Mouse (Mus musculus): Measurements from ENCODE around the gene Abl1. TPM values are rescaled to one million over a fixed set of nuclear protein-coding genes. Genes with fewer than 3 reads are reported as not detected.

Gene Abl1
- polyA plus RNA-seq, 1 experiment from 2014 or later, result 70.5 TPM

DNA sequence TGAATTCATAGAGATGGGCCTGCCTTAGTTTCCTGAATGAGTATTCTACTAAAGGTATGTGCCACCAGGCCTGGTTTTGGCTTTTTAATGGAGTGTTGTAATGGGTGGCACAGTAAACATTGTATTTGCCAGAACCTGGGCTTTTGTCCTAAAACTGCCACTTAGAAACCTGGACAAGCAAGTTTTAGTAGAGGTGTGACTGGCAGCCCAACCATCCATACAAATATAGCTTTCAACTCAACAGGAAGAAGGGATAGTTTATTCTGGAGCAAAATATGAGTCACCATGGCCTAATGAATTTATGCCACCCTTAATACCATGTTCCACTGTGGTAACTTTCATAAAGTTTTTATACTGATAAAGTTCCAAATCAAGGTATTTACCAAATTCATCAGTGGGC, 15.1 kb downstream of the Abl1 start:
- Histone ChIP-seq H3K9me3 (replicated peaks) (no peaks in the 10 kb centered on the region), H3K4me1 (no peaks in the 10 kb centered on the region), H3K27me3 (ENCODE audit: low read depth, poor library complexity, severe bottlenecking) (no peaks in the 10 kb centered on the region), H3K27ac (no peak overlapping the region), H3K4me3 (no peak overlapping the region), H3K36me3 (peaks cover 47% of the 10 kb centered on the region)
- no peak for DNase-seq (ENCODE audit: low spot score)

DNA sequence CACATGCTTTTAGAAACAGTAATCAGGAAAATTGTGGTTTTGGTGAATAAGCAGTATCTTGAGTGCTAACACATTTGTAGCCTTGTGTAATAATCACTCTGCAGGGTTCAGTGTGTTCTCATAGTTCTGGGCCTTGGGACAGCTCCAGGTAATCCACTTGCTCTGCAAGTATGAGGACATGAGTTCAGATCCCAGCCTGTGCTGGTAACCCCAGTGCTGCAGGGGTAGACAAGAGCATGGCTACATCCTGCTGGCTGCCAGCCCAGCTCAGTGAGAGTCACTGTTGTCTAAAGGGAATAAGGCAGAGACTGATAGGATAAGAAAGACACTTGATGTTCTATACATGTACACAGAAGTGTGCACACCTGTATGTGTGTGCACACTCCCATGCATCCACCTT, 17.7 kb downstream of the Abl1 start:
- Histone ChIP-seq H3K27ac (no peak overlapping the region), H3K27me3 (ENCODE audit: low read depth, poor library complexity, severe bottlenecking) (no peaks in the 10 kb centered on the region), H3K4me3 (no peak overlapping the region), H3K4me1 (no peaks in the 10 kb centered on the region), H3K9me3 (replicated peaks) (no peaks in the 10 kb centered on the region), H3K36me3 (peaks cover 32% of the 10 kb centered on the region)
- DNase-seq (ENCODE audit: low spot score), result no peak

- Histone ChIP-seq H3K27ac (no peak overlapping the region), H3K4me3 (no peak overlapping the region), H3K9me3 (replicated peaks) (no peaks in the 10 kb centered on the region), H3K27me3 (ENCODE audit: low read depth, poor library complexity, severe bottlenecking) (no peaks in the 10 kb centered on the region), H3K4me1 (no peaks in the 10 kb centered on the region), H3K36me3 (peaks cover 35% of the 10 kb centered on the region)
- no peak for DNase-seq (ENCODE audit: low spot score)
- 65% methylated on average over 2 of the region's 2 CpGs for WGBS
Measured at GRCm38 (mm10) chr2:31706531-31706930, 18.4 kb downstream of the Abl1 start.

- Histone ChIP-seq H3K4me3 (no peak overlapping the region), H3K27me3 (ENCODE audit: low read depth, poor library complexity, severe bottlenecking) (no peaks in the 10 kb centered on the region), H3K4me1 (no peaks in the 10 kb centered on the region), H3K36me3 (peaks cover 26% of the 10 kb centered on the region), H3K9me3 (replicated peaks) (no peaks in the 10 kb centered on the region), H3K27ac (no peak overlapping the region)
- DNase-seq (ENCODE audit: low spot score), result no peak
- 85% methylated on average over 2 of the region's 2 CpGs for WGBS
Measured at GRCm38 (mm10) chr2:31712716-31713115, 24.5 kb downstream of the Abl1 start.

- Histone ChIP-seq H3K9me3 (replicated peaks) (no peaks in the 10 kb centered on the region), H3K4me3 (no peak overlapping the region)
- WGBS, result 84% methylated on average over 3 of the region's 3 CpGs
Measured at GRCm38 (mm10) chr2:31713813-31714212, 25.6 kb downstream of the Abl1 start.

DNA sequence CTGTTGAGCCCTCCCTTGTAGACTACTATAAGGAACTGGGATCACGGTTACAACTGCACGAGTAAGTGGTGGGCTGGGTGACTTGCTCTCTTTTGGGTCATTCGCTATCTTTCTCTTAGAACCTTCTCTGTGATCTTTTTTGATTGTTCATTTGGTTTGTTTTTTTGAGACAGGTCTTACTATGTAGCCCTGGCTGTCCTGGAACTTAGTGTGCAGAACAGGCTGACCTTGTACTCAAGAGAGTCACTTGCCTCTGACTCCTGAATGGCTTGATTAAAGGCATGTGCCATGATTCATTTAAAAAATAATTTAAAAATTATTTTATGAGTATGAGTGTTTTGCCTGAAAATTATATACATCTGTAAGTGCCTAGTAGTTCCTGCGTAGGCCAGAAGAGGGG, 26.6 kb downstream of the Abl1 start:
- peaks cover 20% of the 10 kb centered on the region for H3K36me3 ChIP-seq
- no peaks in the 10 kb centered on the region for H3K27me3 ChIP-seq (ENCODE audit: low read depth, poor library complexity, severe bottlenecking)
- no peaks in the 10 kb centered on the region for H3K9me3 ChIP-seq (replicated peaks)
- H3K4me1 ChIP-seq, result no peaks in the 10 kb centered on the region
- no peak overlapping the region for H3K4me3 ChIP-seq
- 94% methylated on average over 4 of the region's 4 CpGs for WGBS
- H3K27ac ChIP-seq, result no peak overlapping the region
- no peak for DNase-seq (ENCODE audit: low spot score)

More at GRCm38 (mm10) chr2:31713813-31714212, 25.6 kb downstream of the Abl1 start:
- Histone ChIP-seq H3K4me1 (no peaks in the 10 kb centered on the region), H3K36me3 (peaks cover 20% of the 10 kb centered on the region), H3K27me3 (ENCODE audit: low read depth, poor library complexity, severe bottlenecking) (no peaks in the 10 kb centered on the region), H3K27ac (no peak overlapping the region)
- no peak for DNase-seq (ENCODE audit: low spot score)

DNA sequence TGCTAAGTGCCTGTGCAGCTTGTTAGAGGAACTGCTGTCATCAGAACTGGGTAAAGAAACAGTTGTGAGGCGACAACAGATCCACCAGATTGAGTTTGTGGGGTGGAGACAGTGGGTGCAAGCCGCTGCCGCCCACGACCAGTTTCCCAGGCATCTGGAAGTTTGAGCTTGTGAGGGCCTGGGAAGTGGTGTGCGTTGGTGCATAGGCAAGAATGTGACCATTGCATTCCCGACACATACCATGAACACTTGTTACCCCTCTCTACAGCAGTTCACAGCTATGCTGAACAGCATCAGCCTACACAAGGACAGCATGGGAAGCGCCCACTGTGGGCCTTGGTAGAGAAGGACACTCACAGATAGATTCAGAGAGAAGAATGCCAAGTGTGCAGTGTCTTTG, 27.8 kb downstream of the Abl1 start:
- no peaks in the 10 kb centered on the region for H3K27me3 ChIP-seq (ENCODE audit: low read depth, poor library complexity, severe bottlenecking)
- H3K4me1 ChIP-seq, result no peaks in the 10 kb centered on the region
- WGBS, result 94% methylated on average over 7 of the region's 7 CpGs
- peaks cover 19% of the 10 kb centered on the region for H3K36me3 ChIP-seq
- DNase-seq (ENCODE audit: low spot score), result no peak
- H3K9me3 ChIP-seq (replicated peaks), result no peaks in the 10 kb centered on the region
- no peak overlapping the region for H3K4me3 ChIP-seq
- no peak overlapping the region for H3K27ac ChIP-seq

DNA sequence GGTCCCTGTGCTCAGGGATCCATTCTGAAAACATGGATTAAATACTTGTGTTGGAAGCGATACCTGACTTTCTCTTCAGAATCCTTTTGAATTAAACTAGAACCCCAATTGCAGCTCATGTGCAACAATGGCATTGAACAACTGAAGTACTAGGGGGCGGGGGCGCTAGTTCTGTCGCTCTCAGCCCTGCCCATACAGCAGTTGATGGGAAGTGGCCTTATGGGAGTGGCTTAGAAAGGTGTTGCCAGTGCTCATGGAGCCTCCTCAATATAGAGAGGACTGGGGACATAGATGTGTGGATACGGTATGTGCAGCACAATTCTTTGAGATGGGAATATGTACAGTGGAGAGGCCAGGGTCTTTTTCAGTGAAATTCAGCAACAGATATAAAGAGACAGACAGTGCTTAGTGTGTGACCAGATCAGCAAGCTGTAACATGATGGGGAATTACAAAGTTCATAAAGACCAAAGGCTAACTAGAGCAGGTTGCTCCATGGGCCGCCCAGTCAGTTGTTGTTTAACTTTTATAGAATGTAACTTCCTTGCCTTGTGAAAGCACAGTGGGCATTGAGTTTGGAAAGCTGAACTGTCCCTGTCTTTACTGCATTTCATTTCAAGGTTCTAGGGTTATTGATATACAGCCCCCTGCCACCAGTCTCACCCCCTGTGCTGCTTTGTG, 31.2 kb downstream of the Abl1 start:
- Histone ChIP-seq H3K27me3 (ENCODE audit: low read depth, poor library complexity, severe bottlenecking) (no peaks in the 10 kb centered on the region), H3K27ac (no peak overlapping the region), H3K4me1 (no peaks in the 10 kb centered on the region), H3K36me3 (no peaks in the 10 kb centered on the region; the same call in 1 of the 2 replicates), H3K4me3 (no peak overlapping the region), H3K9me3 (replicated peaks) (no peaks in the 10 kb centered on the region)
- DNase-seq (ENCODE audit: low spot score), result no peak
- WGBS, result 83% methylated on average over 6 of the region's 6 CpGs

GRCm38 (mm10) chr2:31719944-31720343, 31.8 kb downstream of the Abl1 start:
- H3K9me3 ChIP-seq (replicated peaks), result no peaks in the 10 kb centered on the region
- no peak overlapping the region for H3K4me3 ChIP-seq
- H3K27ac ChIP-seq, result no peak overlapping the region
- H3K27me3 ChIP-seq (ENCODE audit: low read depth, poor library complexity, severe bottlenecking), result no peaks in the 10 kb centered on the region
- no peaks in the 10 kb centered on the region for H3K4me1 ChIP-seq
- no peak for DNase-seq (ENCODE audit: low spot score)
- 85% methylated on average over 2 of the region's 2 CpGs for WGBS
- H3K36me3 ChIP-seq, result no peaks in the 10 kb centered on the region; the same call in 1 of the 2 replicates

DNA sequence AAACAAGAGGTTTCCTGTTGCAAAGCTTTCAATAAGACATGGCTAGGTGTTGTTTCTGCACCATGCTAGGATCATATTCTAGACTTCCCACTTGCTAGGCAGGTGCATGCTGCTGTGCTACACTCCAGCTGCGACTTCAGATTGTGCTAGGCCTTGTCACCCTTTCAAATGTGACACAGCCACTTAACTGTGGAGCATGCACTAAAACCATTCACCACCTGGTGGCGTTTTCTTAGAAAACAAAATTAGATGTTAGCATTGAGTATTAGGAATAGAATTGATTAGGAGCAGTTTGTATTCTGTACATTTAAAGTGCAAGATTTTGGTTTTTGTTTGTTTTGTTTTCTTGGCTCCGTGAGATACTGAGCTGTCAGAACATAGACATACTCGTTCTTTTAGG, 32.6 kb downstream of the Abl1 start:
- no peak overlapping the region for H3K27ac ChIP-seq
- no peaks in the 10 kb centered on the region for H3K4me1 ChIP-seq
- no peak overlapping the region for H3K4me3 ChIP-seq
- DNase-seq (ENCODE audit: low spot score), result no peak
- WGBS, result 66% methylated on average over 4 of the region's 4 CpGs
- no peaks in the 10 kb centered on the region for H3K27me3 ChIP-seq (ENCODE audit: low read depth, poor library complexity, severe bottlenecking)
- H3K9me3 ChIP-seq (replicated peaks), result no peaks in the 10 kb centered on the region
- no peaks in the 10 kb centered on the region for H3K36me3 ChIP-seq

- no peaks in the 10 kb centered on the region for H3K27me3 ChIP-seq (ENCODE audit: low read depth, poor library complexity, severe bottlenecking)
- H3K27ac ChIP-seq, result no peak overlapping the region
- no peak for DNase-seq (ENCODE audit: low spot score)
- WGBS, result 93% methylated on average over 7 of the region's 7 CpGs
- no peaks in the 10 kb centered on the region for H3K9me3 ChIP-seq (replicated peaks)
- peaks cover 8% of the 10 kb centered on the region for H3K4me1 ChIP-seq
- no peak overlapping the region for H3K4me3 ChIP-seq
- 0 out of 2 replicates have a peak, but pooled peaks cover 4% of the 10 kb centered on the region for H3K36me3 ChIP-seq
Measured at GRCm38 (mm10) chr2:31724730-31725490, 36.7 kb downstream of the Abl1 start.

DNA sequence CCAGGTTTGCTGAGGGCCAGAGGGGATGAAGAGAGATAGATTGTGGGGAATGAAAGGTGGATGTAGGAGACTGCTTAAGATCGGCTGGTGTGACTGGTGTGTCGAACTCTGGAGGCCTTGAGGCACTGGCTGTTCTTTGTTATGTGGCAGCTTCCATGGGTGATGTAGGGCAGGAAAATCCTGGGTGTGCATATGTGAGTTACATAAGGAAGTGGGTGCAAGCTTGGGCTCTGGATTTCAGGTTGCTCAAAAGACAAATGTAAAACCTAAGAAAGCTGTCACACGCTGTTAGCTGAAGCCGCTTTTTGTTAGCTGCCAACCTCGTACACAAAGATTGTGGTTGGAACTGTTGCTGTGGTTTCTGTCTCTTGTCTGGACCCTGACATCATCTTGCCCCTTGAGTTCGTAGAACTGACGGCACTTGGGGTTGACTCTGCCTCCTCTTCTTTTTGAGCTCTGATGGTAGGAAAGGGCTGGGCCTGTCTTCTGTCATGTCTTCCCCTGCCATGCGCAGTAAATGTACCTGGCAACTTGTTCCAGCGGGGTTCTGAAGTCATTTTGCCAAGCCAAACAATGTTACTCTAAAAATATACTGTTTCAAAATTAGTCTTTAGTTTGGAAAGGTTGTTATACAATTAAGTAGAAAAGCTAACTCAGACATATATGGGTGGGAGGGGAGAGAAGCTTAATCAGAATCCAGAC, 39.6 kb downstream of the Abl1 start:
- H3K27ac ChIP-seq, result no peak overlapping the region
- H3K27me3 ChIP-seq (ENCODE audit: low read depth, poor library complexity, severe bottlenecking), result no peaks in the 10 kb centered on the region
- no peaks in the 10 kb centered on the region for H3K9me3 ChIP-seq (replicated peaks)
- H3K4me3 ChIP-seq, result no peak overlapping the region
- WGBS, result 89% methylated on average over 9 of the region's 9 CpGs
- no peak for DNase-seq (ENCODE audit: low spot score)
- H3K36me3 ChIP-seq, result 0 out of 2 replicates have a peak, but pooled peaks cover 4% of the 10 kb centered on the region
- H3K4me1 ChIP-seq, result peaks cover 8% of the 10 kb centered on the region

GRCm38 (mm10) chr2:31730640-31731039, 42.5 kb downstream of the Abl1 start:
- Histone ChIP-seq H3K27ac (no peak overlapping the region), H3K36me3 (0 out of 2 replicates have a peak, but pooled peaks cover 4% of the 10 kb centered on the region), H3K27me3 (ENCODE audit: low read depth, poor library complexity, severe bottlenecking) (no peaks in the 10 kb centered on the region), H3K4me3 (no peak overlapping the region), H3K4me1 (peaks cover 8% of the 10 kb centered on the region), H3K9me3 (replicated peaks) (no peaks in the 10 kb centered on the region)
- 90% methylated on average over 5 of the region's 5 CpGs for WGBS
- DNase-seq (ENCODE audit: low spot score), result no peak
